Mouse (Mus musculus) G1E (cell line): ENCODE results near the gene 1700010B08Rik.

Experiments used
- CTCF ChIP-seq: IDR thresholded peaks from 2 replicates; pipeline ENCODE4 v1.5.1; 2012; ENCODE audit warnings: low read depth, low read length, inconsistent platforms, mixed read lengths
- GATA1 ChIP-seq: IDR thresholded peaks from 2 replicates; pipeline ENCODE4 v1.6.1; 2012; ENCODE audit warnings: borderline replicate concordance, low read length, inconsistent platforms, mixed read lengths

GRCm38 (mm10) chr2:173755433-173756144 lies 36.4 kb downstream of the 1700010B08Rik start:
- TF ChIP-seq CTCF (no peak), GATA1 (no peak)
